Mouse (Mus musculus) CH12.LX (cell line): ENCODE measurements at regions not wholly inside any gene's neighbourhood (a gene's known extent, or its start where the extent isn't known, plus 50 kb on each side); places are given as distances from the start of the nearest gene placed in this dataset.

Source experiments
- CTCF ChIP-seq, 2 experiments: IDR thresholded peaks in 1 of 2; conservative IDR thresholded peaks in 1 of 2; 2 replicates each; pipeline ENCODE4 v1.5.1; 2011 to 2012; ENCODE audit warnings: low read depth in 2 of 2, low read length in 2 of 2, improper control_type of control experiment in 1 of 2, inconsistent platforms in 1 of 2, mild to moderate bottlenecking in 1 of 2, moderate library complexity in 1 of 2
- EP300 ChIP-seq: IDR thresholded peaks from 2 replicates; pipeline ENCODE4 v1.6.1; 2011; ENCODE audit warnings: low read length, improper control_type of control experiment
- POLR2A ChIP-seq: IDR thresholded peaks from 2 replicates; pipeline ENCODE4 v1.6.1; 2011; ENCODE audit warnings: low read depth, mild to moderate bottlenecking, improper control_type of control experiment, low read length
- POLR2AphosphoS2 ChIP-seq: IDR thresholded peaks from 2 replicates; pipeline ENCODE4 v1.6.1; 2011; ENCODE audit warnings: low read depth, low read length, improper control_type of control experiment
- RAD21 ChIP-seq: IDR thresholded peaks from 2 replicates; pipeline ENCODE4 v1.6.1; 2011; ENCODE audit warnings: low read depth, mild to moderate bottlenecking, low read length, improper control_type of control experiment, moderate library complexity
- UBTF ChIP-seq: IDR thresholded peaks from 2 replicates; pipeline ENCODE4 v1.6.1; 2012; ENCODE audit warnings: low read depth, mild to moderate bottlenecking, inconsistent platforms, low read length, improper control_type of control experiment, moderate library complexity
- USF2 ChIP-seq: conservative IDR thresholded peaks from 2 replicates; pipeline ENCODE4 v1.6.1; 2011; ENCODE audit warnings: low read depth, low read length, improper control_type of control experiment
- ZC3H11A ChIP-seq: IDR thresholded peaks from 2 replicates; pipeline ENCODE4 v1.6.1; 2012; ENCODE audit warnings: low read depth, mild to moderate bottlenecking, inconsistent platforms, low read length, improper control_type of control experiment
- ZMIZ1 ChIP-seq: IDR thresholded peaks from 2 replicates; pipeline ENCODE4 v1.6.1; 2012; ENCODE audit warnings: low read depth, mild to moderate bottlenecking, inconsistent platforms, low read length, improper control_type of control experiment

- TF ChIP-seq UBTF (no peak), CTCF (conservative IDR thresholded peaks at IDR 0.05 in 1 of 2, IDR thresholded peaks at IDR 0.05 in 1 of 2; ENCODE audit: low read depth in 2 of 2, low read length in 2 of 2) (no peak), POLR2AphosphoS2 (no peak), POLR2A (no peak), USF2 (no peak), ZMIZ1 (no peak), EP300 (no peak), RAD21 (no peak), ZC3H11A (no peak)
These were observed 267.6 kb upstream of the Apob start for GRCm38 (mm10) chr12:7709872-7710271.
